1 mouse cellular context compared by ENCODE assay signal in genomic region chr8:84730541-84731370, GRCm38 (mm10).
TF ChIP-seq lines count a peak whose summit lies in the region.

No protein-coding gene starts in this region.

TF ChIP-seq in MEL, 35 proteins besides CTCF, POLR2A, EP300 and RAD21 (continued from another document):
- peak; percentile 70 for TF ChIP-seq HCFC1 (IDR thresholded peaks at IDR 0.05; ENCODE audit: low read depth, low read length)
- TF ChIP-seq MYC (IDR thresholded peaks at IDR 0.05; ENCODE audit: low read depth, low read length), result peak; percentile 91
- TF ChIP-seq ZMIZ1 (IDR thresholded peaks at IDR 0.05; ENCODE audit: low read depth, low read length), result 0 out of 2 replicates have a peak, but pooled peaks have one; percentile 76
- TF ChIP-seq RCOR1 (IDR thresholded peaks at IDR 0.05; ENCODE audit: low read depth, low read length), result peak; percentile 91
- peak; percentile 100 for TF ChIP-seq ETS1 (IDR thresholded peaks at IDR 0.05; ENCODE audit: low read depth, low read length)
- TF ChIP-seq MAZ (IDR thresholded peaks at IDR 0.05; ENCODE audit: low read depth, low read length), result peak; percentile 98
- TF ChIP-seq CHD2 (IDR thresholded peaks at IDR 0.05; ENCODE audit: low read length), result peak; percentile 60
- no peak for TF ChIP-seq POLR2AphosphoS5 (IDR thresholded peaks at IDR 0.05; ENCODE audit: borderline replicate concordance, low read depth, low read length)
- no peak for TF ChIP-seq SMC3 (IDR thresholded peaks at IDR 0.05; ENCODE audit: low read depth, low read length)
- peak; percentile 32; the same call in 1 of the 2 replicates for TF ChIP-seq USF1 (IDR thresholded peaks at IDR 0.05; ENCODE audit: low read depth, low read length)
- TF ChIP-seq SIN3A (IDR thresholded peaks at IDR 0.05; ENCODE audit: low read length), result peak; percentile 98
- peak; percentile 93 for TF ChIP-seq ZNF384 (IDR thresholded peaks at IDR 0.05; ENCODE audit: low read depth, low read length)
- peak; percentile 100 for TF ChIP-seq TAL1 (IDR thresholded peaks at IDR 0.05; ENCODE audit: low read length)
- TF ChIP-seq MXI1 (IDR thresholded peaks at IDR 0.05; ENCODE audit: low read depth, low read length), result peak; percentile 82
- peak; percentile 9; the same call in 1 of the 2 replicates for TF ChIP-seq ZC3H11A (IDR thresholded peaks at IDR 0.05; ENCODE audit: low read depth, low read length)
- no peak; the same call in 1 of the 2 replicates for TF ChIP-seq ELF1 (IDR thresholded peaks at IDR 0.05; ENCODE audit: low read depth, low read length)
- peak; percentile 49; the same call in 1 of the 2 replicates for TF ChIP-seq NELFE (IDR thresholded peaks at IDR 0.05; ENCODE audit: low read depth, low read length)
- peak; percentile 46; the same call in 1 of the 2 replicates for TF ChIP-seq TBP (IDR thresholded peaks at IDR 0.05; ENCODE audit: low read depth, low read length)
- TF ChIP-seq BHLHE40 (IDR thresholded peaks at IDR 0.05; ENCODE audit: borderline replicate concordance, low read depth, low read length), result peak; percentile 86
- peak; percentile 51; the same call in 1 of the 2 replicates for TF ChIP-seq MEF2A (IDR thresholded peaks at IDR 0.05; ENCODE audit: extremely low read depth, insufficient replicate concordance, low read depth, low read length, poor library complexity, severe bottlenecking)
- no peak; the same call in 1 of the 2 replicates for TF ChIP-seq KAT2A (conservative IDR thresholded peaks at IDR 0.05; ENCODE audit: low read depth, low read length)
- peak; percentile 53; the same call in 1 of the 2 replicates for TF ChIP-seq POLR2AphosphoS2 (IDR thresholded peaks at IDR 0.05; ENCODE audit: low read length)
- TF ChIP-seq CHD1 (IDR thresholded peaks at IDR 0.05; ENCODE audit: low read depth, low read length), result no peak
- no peak for TF ChIP-seq E2F4 (IDR thresholded peaks at IDR 0.05; ENCODE audit: borderline replicate concordance, low read depth, low read length)
